In genomic region chr17:28141771-28142699, GRCm38 (mm10) we compare ENCODE assay signal across 8 mouse cellular contexts. TPM values are rescaled to one million over a fixed set of nuclear protein-coding genes. Genes with fewer than 3 reads are reported as not detected.
DNase-seq lines count a peak whose midpoint lies in the region; ATAC-seq lines count a peak whose summit lies in the region.

Scube3 (plus strand) TSS chr17:28142141.

- H3K36me3 ChIP-seq in hindbrain, embryonic 13.5 days: no peaks in the 10 kb centered on the region

- DNase-seq in ovary, postnatal 36 days (ENCODE audit: low spot score): peak; percentile 36
- DNase-seq in ovary, adult 18-20 months (ENCODE audit: low spot score): no peak
- DNase-seq in embryo, embryonic 10 days (ENCODE audit: low spot score): peak; percentile 84
- DNase-seq in thymus, postnatal 0 days (ENCODE audit: low spot score): peak; percentile 44

- no peaks in the 10 kb centered on the region for H3K9me3 ChIP-seq in hindbrain, embryonic 13.5 days

- peak within 1 kb of the TSS; percentile 93 for H3K27ac ChIP-seq in hindbrain, embryonic 13.5 days

- H3K9ac ChIP-seq in hindbrain, embryonic 13.5 days: peak within 1 kb of the TSS; percentile 88

- ATAC-seq in hindbrain, embryonic 13.5 days (ENCODE audit: low FRiP score): peak; percentile 65
- ATAC-seq in megakaryocyte-erythroid progenitor cell, adult 5-6 weeks (replicated peaks; ENCODE audit: low FRiP score, low TSS enrichment, poor library complexity, severe bottlenecking): 0 out of 2 replicates have a peak, but pooled peaks have one; percentile 35
- ATAC-seq in erythroid progenitor cell, adult 5-6 weeks (replicated peaks; ENCODE audit: low FRiP score, poor library complexity, severe bottlenecking): no peak
- no peak; the same call in 1 of the 2 replicates for ATAC-seq in cerebellum, adult (ENCODE audit: insufficient number of reproducible peaks, low FRiP score, low TSS enrichment)

- peak within 1 kb of the TSS; percentile 85 for H3K4me2 ChIP-seq in hindbrain, embryonic 13.5 days

- peak within 1 kb of the TSS; percentile 73 for H3K4me3 ChIP-seq in hindbrain, embryonic 13.5 days

- H3K4me1 ChIP-seq in hindbrain, embryonic 13.5 days (replicated peaks): peaks cover 65% of the 10 kb centered on the region

- peaks cover 9% of the 10 kb centered on the region; the same call in 1 of the 2 replicates for H3K27me3 ChIP-seq in hindbrain, embryonic 13.5 days

- WGBS in hindbrain, embryonic 13.5 days: 2% methylated on average over 66 of the region's 97 CpGs

RNA-seq across cellular contexts. Expression of gene Scube3, which starts in this region (rescaled TPM):
- polyA plus RNA-seq in hindbrain, embryonic 13.5 days (2015; fragmentation: Nextera tagmentation; extraction: Ambion mirVana): 5.1 and 5.7 TPM in 2 replicates
- not detected in 2 replicates for total RNA-seq in megakaryocyte-erythroid progenitor cell, adult 5-6 weeks (2014; fragmentation: Nextera tagmentation)
- 0.15 TPM in 1 of 2 replicates, not detected in the other for total RNA-seq in megakaryocyte-erythroid progenitor cell, adult 5-6 weeks (2017)
- polyA plus RNA-seq in thymus, postnatal 0 days (2015; fragmentation: Nextera tagmentation; extraction: Ambion mirVana): 0.08 and 0.12 TPM in 2 replicates
- not detected in 2 replicates for total RNA-seq in erythroid progenitor cell, adult 5-6 weeks (2015; ENCODE audit: low replicate concordance)
- total RNA-seq in erythroid progenitor cell, adult 5-6 weeks (2017; ENCODE audit: low replicate concordance): not detected in 2 replicates

Comparison
In these comparisons a context has a peak if more than half of its experiments do, and no peak if none do; other contexts are left out.
1. Peak in ATAC-seq in megakaryocyte-erythroid progenitor cell, adult 5-6 weeks; RNA of the gene not detected or under 1 TPM.
2. Peak in DNase-seq in thymus, postnatal 0 days; RNA of the gene not detected or under 1 TPM.